Mouse (Mus musculus): ENCODE data around the gene Txndc2.

Txndc2 gene

GRCm38 (mm10) chr17:65641734-65642218 is at the start of gene Txndc2:
Gene Txndc2, minus strand, starts transcription at chr17:65642168.
- DNase-seq = no peak

GRCm38 (mm10) chr17:65683731-65684130 is 41.8 kb upstream of the Txndc2 start:
- DNase-seq = no peak

DNA sequence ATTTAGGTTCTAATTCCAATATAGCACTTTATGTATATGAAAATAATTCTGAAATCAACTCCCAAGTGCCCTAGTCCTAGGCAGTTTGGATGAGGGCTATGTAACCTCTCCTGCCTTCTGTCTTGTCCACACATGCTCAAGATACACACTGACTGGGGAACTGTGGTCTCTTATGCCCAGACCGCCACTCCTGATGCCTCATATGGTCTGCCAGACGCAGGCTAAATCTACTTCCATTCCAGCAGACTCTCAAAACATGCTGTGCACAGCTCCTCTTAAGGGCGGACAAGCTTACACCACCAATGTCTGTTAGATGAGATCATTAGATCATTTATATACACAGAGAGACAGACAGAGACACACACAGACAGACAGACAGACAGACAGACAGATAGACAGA is 41.3 kb upstream of the Txndc2 start:
- DNase-seq = no peak

- no peak for DNase-seq
Measured at GRCm38 (mm10) chr17:65682071-65682680, 40.2 kb upstream of the Txndc2 start.

- no peak for DNase-seq
Measured at GRCm38 (mm10) chr17:65681516-65681915, 39.5 kb upstream of the Txndc2 start.

- DNase-seq = no peak
Measured at GRCm38 (mm10) chr17:65680801-65681412, 38.9 kb upstream of the Txndc2 start.

DNA sequence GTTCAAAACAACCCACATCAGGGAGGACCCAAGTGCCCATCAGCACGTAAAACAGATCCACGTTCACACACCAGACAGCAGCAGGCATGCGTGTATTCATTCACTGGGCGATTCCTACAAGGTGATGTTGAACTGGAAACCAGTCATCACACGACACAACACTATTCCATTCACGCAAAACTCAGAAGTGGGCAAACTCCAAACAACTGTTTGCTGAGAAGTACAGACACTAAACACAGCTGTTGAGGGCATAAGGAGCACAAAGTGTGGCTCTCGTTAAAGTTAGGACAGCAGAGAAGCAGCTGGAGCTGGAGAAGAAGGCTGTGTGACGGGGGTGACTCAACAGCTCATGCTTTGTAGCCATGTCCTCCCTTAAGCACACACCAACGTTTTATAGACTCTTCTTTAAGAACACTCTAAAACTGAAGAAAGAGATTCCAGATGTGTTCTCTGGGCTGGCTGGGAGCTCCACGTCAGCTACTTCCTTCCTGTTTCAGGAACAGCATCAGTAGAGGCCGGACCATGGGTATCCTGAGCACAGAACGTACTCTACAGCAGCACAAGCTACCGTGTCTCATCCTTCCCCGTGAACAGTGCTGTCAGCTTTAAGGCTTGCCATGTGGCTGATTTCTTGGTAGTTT is 38.0 kb upstream of the Txndc2 start:
- DNase-seq = no peak

- no peak for DNase-seq
Measured at GRCm38 (mm10) chr17:65677742-65678141, 35.8 kb upstream of the Txndc2 start.

GRCm38 (mm10) chr17:65676536-65676935 is 34.6 kb upstream of the Txndc2 start:
- DNase-seq = no peak

DNA sequence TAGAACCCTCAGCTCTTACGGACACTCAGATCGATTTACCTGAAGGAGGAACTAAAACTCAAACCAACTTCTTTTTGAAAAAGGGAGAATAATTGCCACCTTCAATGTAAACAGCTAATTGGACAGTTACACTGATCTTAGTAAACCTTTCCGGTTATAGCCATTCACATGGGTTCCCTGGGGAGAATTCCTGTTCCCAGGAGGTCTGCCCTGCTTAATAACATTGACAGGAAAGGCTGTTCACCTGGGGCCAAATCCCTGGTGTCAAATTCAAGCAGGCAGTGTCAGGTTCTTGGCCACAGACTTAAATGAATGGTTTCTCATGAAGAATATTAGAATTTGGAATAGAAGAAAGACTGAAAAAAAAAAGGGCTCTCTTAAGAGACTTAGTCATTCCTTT is 34.0 kb upstream of the Txndc2 start:
- DNase-seq = no peak

DNA sequence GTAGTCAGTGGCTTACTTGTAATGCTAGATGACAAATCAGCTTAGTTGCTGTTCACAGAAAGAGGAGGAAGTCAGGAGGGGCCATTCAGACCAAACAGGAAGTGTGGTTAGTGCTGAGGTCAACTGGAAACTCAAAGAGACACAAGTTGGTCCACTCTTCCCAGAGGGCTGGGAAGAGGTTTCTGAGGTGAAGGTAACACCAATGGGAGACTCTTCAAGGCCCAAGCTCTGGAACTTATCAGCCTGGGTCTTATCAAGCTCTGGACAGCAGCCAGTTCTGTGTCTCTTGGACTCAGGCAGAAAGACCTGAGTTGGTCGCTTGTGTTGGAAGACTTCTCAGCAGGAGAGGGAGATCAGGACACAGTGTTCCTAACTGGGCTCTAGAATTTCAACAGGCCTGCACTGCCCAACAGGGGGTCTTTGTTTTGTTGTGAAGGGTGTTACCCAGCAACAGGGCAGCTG is 32.8 kb upstream of the Txndc2 start:
- no peak for DNase-seq

GRCm38 (mm10) chr17:65672926-65673325 is 31.0 kb upstream of the Txndc2 start:
- DNase-seq = no peak

GRCm38 (mm10) chr17:65669061-65669460 is 27.1 kb upstream of the Txndc2 start:
- no peak for DNase-seq

DNA sequence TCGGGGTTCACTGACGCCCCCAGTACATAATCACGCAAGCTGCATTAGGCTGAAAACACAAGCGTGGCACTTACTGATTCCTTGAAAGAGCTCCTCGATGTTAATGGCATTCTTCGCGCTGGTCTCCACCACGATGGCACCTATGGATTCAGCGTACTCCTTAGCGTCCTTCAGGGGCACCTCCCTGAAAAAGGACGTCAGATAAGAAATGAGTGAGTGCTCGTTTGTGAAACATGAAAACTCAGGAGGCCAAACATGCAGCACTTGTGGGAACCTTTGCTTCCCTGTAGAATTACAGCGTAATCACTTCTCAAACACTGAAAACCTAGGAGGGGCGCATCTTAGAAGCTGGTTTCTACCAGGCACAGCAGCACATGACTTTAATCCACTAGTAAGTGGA is 25.8 kb upstream of the Txndc2 start:
- no peak for DNase-seq

- DNase-seq = no peak
Measured at GRCm38 (mm10) chr17:65666388-65667161, 24.6 kb upstream of the Txndc2 start.

- DNase-seq = no peak
Measured at GRCm38 (mm10) chr17:65665786-65666387, 23.9 kb upstream of the Txndc2 start.

- no peak for DNase-seq
Measured at GRCm38 (mm10) chr17:65663329-65664078, 21.5 kb upstream of the Txndc2 start.

DNA sequence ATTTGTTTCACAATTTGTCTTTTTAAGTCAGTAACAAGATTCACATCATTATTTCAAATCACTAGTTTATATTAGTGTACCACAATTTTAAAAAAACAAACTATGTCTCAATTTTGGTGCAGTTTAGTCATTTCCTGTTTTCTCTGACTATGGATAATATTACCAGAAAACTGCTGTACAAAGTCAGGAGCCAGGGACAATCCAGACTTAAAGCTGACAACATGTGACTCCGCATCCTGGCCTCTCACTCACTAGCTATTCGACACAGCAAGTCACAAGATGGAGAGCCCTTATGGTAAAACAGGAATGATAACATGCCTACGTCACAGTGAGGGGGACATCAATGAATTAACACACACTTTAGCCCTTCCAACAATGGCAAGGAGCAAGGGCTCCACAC is 20.7 kb upstream of the Txndc2 start:
- DNase-seq = no peak

GRCm38 (mm10) chr17:65658416-65658815 is 16.4 kb upstream of the Txndc2 start:
- peak; percentile 9 to 35 for DNase-seq

- no peak for DNase-seq
Measured at GRCm38 (mm10) chr17:65657958-65658357, 16.0 kb upstream of the Txndc2 start.

DNA sequence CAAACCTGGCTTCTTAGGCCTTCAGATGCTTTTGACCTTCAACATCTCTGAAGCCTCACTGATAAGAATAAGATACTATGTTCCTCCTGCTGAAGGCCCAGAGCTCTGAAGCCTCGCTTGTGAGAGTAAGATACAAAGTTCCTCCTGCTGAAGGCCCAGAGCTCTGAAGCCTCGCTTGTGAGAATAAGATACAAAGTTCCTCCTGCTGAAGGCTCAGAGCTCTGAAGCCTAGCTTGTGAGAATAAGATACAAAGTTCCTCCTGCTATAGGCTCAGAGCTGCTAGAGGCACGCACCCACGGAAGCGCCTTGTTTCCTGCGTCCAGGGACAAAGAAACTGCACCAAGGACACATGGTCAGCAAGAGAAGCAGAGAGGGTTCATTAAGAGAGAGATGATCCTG is 14.8 kb upstream of the Txndc2 start:
- no peak for DNase-seq

GRCm38 (mm10) chr17:65656076-65656475 is 14.1 kb upstream of the Txndc2 start:
- no peak for DNase-seq
